Mouse (Mus musculus): ENCODE measurements around the gene Cd300lg. TPM values are rescaled to one million over a fixed set of nuclear protein-coding genes. Genes with fewer than 3 reads are reported as not detected.
A peak's percentile ranks its signal among the peaks of the same experiment; 100 is the strongest.

Cd300lg gene
- polyA plus RNA-seq, 1 experiment from 2014 or later: 0.49 TPM

DNA sequence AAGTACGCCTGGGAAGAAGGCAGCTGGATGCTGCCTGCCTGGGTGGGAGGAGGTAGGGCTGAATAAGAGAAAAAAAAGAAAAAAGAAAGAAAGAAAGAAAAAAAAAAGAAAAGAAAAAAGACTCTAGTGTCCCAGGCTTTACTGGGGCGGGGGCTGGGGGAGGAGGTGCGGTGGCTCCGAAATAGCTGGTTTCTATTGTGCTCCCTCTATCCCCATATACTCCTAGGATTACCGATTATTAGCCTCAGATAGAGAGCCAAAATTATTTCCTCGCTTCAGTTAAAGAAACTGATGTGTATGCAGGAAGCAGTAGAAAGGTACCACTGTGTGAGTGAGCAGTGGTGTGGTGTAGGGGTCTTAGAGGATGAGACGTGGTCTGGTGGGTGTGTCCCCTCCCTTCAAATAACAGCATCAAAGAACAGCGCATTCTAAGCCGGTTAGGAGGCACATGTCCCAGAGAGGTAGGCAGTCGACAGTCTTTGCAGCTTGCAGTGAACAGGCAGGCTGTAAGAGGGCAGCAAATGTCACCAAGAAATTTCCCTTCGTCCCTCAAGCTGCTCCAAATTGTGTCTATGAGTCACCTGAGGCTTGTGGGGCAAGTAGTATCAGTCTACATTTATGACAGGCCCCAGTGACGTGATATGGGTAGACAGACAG is 13.8 kb upstream of the Cd300lg start:
- peak overlapping the region; percentile 70 for H3K4me3 ChIP-seq
- no peaks in the 10 kb centered on the region for H3K9me3 ChIP-seq
- ATAC-seq (ENCODE audit: low FRiP score, low read depth): peak; percentile 42
- H3K4me2 ChIP-seq (replicated peaks): peak overlapping the region; percentile 83
- H3K9ac ChIP-seq: 0 out of 2 replicates have a peak overlapping the region, but pooled peaks have one; percentile 3
- H3K4me1 ChIP-seq: peaks cover 49% of the 10 kb centered on the region
- WGBS: 3% methylated on average over 12 of the region's 12 CpGs
- peaks cover 8% of the 10 kb centered on the region for H3K36me3 ChIP-seq
- peak overlapping the region; percentile 87 for H3K27ac ChIP-seq
- H3K27me3 ChIP-seq (replicated peaks): 0 out of 2 replicates have a peak, but pooled peaks cover 4% of the 10 kb centered on the region

DNA sequence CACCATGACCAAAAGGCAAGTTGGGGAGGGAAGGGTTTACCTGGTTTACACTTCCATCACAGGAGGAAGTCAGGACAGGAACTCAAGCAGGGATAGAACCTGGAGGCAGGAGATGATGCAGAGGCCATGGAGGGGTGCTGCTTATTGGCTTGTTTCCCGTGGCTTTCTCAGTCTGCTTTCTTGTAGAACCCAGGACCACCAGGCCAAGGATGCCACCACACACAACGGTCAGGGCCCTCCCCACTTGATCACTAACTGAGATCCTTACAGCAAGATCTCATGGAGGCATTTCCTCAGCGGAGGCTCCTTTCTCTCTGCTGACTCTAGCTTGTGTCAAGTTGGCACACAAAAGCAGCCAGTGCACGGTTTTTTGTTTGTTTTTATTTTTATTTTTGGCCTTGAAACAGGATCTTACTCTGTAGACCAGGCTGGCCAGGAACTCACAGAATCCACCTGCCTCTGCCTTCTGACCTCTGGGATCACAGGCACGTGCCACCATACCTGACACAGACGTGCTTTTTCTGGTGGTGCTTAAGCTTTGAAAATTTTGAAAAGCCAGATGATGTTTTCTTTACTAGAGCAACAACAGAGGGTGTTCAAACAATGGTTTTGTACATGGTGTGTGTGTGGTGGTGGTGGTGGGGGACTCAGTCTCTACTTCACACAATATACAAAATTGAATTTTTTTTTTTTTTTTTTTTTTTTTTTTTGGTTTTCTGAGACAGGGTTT is 13.1 kb upstream of the Cd300lg start, which contains the start of gene Mpp3:
Mpp3 (minus strand) TSS at position 375 of the 730 bp plus-strand sequence.
- no peaks in the 10 kb centered on the region for H3K9me3 ChIP-seq
- H3K4me3 ChIP-seq: peak within 1 kb of the TSS; percentile 70
- H3K36me3 ChIP-seq: peaks cover 5% of the 10 kb centered on the region; the same call in 1 of the 2 replicates
- 0 out of 2 replicates have a peak, but pooled peaks cover 4% of the 10 kb centered on the region for H3K27me3 ChIP-seq (replicated peaks)
- peaks cover 48% of the 10 kb centered on the region for H3K4me1 ChIP-seq
- H3K9ac ChIP-seq: 0 out of 2 replicates have a peak within 1 kb of the TSS, but pooled peaks have one; percentile 3
- ATAC-seq (ENCODE audit: low FRiP score, low read depth): no peak
- H3K4me2 ChIP-seq (replicated peaks): peak within 1 kb of the TSS; percentile 83
- WGBS: 73% methylated on average over 6 of the region's 6 CpGs
- peak within 1 kb of the TSS; percentile 87 for H3K27ac ChIP-seq

DNA sequence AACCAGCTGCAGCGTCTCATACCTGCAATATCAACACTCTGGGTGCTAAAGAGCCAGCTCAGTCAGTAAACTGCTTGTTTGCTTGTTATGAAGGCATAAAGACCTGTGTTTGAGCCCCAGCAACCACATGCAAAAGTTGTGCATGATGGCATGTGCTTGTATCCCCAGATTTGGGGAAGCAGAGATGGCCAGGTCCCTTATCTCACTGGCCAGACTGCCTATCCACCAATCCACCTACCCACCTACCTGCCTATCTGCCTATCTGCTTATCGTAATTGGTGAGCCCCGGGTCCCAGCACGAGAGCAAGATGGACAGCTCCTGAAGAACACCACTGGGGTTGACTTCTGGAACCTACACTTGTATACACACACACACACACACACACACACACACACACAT is 12.0 kb upstream of the Cd300lg start:
- no peaks in the 10 kb centered on the region for H3K36me3 ChIP-seq
- no peaks in the 10 kb centered on the region for H3K9me3 ChIP-seq
- no peaks in the 10 kb centered on the region for H3K27me3 ChIP-seq (replicated peaks)
- peaks cover 37% of the 10 kb centered on the region for H3K4me1 ChIP-seq
- H3K9ac ChIP-seq: no peak overlapping the region
- H3K4me3 ChIP-seq: no peak overlapping the region
- WGBS: 86% methylated on average over 4 of the region's 4 CpGs
- no peak overlapping the region for H3K4me2 ChIP-seq (replicated peaks)
- no peak overlapping the region for H3K27ac ChIP-seq
- no peak for ATAC-seq (ENCODE audit: low FRiP score, low read depth)

DNA sequence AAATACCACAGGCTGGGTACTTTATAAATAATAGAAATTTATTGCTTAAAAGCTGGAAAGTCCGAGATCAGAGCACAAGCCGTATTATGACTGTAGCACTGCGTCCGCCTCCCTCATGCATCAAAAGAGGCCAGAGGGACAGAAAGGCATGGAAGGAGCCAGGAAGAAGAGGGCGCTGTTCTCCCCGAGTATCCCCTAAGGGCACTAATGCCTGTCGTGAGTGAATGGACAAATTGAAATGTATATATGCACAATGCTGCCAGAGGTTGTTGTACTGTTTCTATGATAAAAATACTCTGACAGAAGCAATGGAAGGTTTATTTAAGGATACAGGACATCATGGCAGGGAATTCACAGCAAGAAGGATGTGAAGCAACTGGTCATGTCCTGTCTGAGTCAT is 11.3 kb upstream of the Cd300lg start:
- no peaks in the 10 kb centered on the region for H3K36me3 ChIP-seq
- no peak overlapping the region for H3K4me3 ChIP-seq
- H3K9me3 ChIP-seq: no peaks in the 10 kb centered on the region
- no peak overlapping the region for H3K4me2 ChIP-seq (replicated peaks)
- 26% methylated on average over 7 of the region's 7 CpGs for WGBS
- no peaks in the 10 kb centered on the region for H3K27me3 ChIP-seq (replicated peaks)
- H3K9ac ChIP-seq: no peak overlapping the region
- no peak for ATAC-seq (ENCODE audit: low FRiP score, low read depth)
- H3K4me1 ChIP-seq: peaks cover 31% of the 10 kb centered on the region
- H3K27ac ChIP-seq: no peak overlapping the region

DNA sequence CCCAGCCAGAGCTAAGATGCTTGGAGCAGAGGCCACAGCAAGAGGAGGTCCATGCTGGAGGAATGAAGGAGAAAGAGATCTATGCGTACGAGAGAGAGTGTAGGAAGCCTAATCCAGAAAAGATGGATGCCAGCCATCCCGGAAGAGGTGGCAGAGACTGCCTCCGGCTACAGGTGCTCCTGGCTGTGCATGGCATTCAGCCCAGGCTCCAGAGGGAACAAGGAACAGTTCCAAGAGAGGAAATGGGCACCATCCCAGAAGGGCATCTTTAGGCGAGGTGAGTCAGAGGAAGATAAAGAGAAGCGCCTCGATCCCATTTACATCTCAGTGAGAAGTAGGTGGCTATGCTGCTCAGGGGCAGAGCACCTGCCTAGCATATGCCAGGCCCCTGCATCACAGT is 10.2 kb upstream of the Cd300lg start:
- no peak overlapping the region for H3K27ac ChIP-seq
- 84% methylated on average over 7 of the region's 7 CpGs for WGBS
- no peaks in the 10 kb centered on the region for H3K9me3 ChIP-seq
- H3K9ac ChIP-seq: no peak overlapping the region
- no peak overlapping the region for H3K4me2 ChIP-seq (replicated peaks)
- no peak overlapping the region for H3K4me3 ChIP-seq
- peaks cover 19% of the 10 kb centered on the region for H3K4me1 ChIP-seq
- H3K36me3 ChIP-seq: no peaks in the 10 kb centered on the region
- no peak for ATAC-seq (ENCODE audit: low FRiP score, low read depth)
- H3K27me3 ChIP-seq (replicated peaks): no peaks in the 10 kb centered on the region

DNA sequence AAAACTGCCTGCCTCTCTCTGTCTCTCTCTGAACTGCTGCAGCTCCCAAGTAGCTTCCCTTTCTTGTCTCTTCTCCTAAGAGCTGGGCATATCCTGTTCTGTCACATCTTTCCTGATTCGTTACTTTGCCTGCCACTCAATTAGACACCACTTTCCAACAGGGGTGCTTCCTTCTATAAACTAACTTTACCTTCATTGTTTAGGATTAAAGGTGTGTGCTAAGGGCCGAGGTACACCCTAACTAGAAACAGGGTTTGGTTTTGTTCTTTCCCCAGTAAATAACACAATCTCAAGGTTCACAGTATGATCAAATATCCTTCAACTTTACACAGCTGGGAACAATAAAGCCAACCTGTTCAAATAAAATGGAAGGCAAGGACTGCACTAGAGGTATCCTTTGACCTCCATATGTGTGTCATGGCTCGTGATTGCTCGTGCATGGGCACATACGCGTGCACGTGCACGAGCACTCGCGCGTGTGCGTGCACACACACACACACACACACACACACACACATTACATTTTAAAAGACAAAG is 8.2 kb upstream of the Cd300lg start:
- Histone ChIP-seq H3K4me3 (no peak overlapping the region), H3K4me2 (replicated peaks) (no peak overlapping the region), H3K9ac (no peak overlapping the region), H3K4me1 (peaks cover 7% of the 10 kb centered on the region), H3K27ac (no peak overlapping the region), H3K27me3 (replicated peaks) (no peaks in the 10 kb centered on the region), H3K9me3 (no peaks in the 10 kb centered on the region), H3K36me3 (no peaks in the 10 kb centered on the region)
- WGBS: 92% methylated on average over 12 of the region's 12 CpGs
- ATAC-seq (ENCODE audit: low FRiP score, low read depth): no peak

DNA sequence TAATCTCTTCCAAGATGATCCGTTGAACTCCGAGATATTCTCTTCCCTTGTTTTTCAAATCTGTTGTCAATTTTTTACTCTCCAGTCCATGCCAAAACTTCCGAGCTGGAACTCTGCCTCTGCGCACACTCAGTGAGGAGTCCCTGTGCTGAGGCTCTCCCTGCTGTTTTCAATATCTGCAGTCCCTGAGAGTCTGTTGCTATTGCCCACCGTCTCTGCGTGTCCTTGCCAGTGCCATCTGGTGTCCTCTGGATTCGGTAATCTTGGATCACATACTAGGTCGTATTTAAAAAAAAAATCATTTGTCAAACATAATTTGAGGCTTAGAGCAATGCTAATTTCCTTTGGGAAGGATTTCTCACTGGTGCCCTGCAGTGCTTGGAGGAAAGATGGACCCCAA is 6.4 kb upstream of the Cd300lg start:
- Histone ChIP-seq H3K27ac (no peak overlapping the region), H3K36me3 (no peaks in the 10 kb centered on the region), H3K9me3 (no peaks in the 10 kb centered on the region), H3K9ac (no peak overlapping the region), H3K27me3 (replicated peaks) (no peaks in the 10 kb centered on the region), H3K4me2 (replicated peaks) (no peak overlapping the region), H3K4me3 (no peak overlapping the region), H3K4me1 (peaks cover 5% of the 10 kb centered on the region; the same call in 1 of the 2 replicates)
- no peak for ATAC-seq (ENCODE audit: low FRiP score, low read depth)
- 70% methylated on average over 8 of the region's 8 CpGs for WGBS

DNA sequence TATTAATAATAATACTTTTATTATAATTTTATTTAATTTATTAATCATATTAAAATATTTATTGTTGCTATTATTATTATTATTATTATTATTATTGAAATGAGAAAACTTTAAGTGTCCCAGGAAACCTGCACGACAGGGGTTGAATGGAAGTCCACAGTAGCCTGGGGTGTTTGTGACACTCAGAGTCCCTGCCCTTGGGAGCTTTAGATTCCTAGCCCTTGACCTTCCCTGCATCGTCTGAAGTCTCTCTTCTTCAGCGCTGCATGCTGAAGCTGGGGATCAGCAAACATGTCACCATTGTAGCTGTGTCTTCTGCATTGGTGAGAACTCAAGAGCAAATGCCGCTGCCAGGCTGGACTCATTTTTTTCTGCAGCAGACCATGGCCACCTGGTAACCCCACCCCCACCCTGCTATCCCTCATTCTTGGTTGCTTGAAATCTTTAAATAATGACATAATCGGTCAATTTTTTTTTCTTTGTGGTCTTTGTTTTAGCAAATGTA is 5.8 kb upstream of the Cd300lg start:
- Histone ChIP-seq H3K9me3 (no peaks in the 10 kb centered on the region), H3K4me2 (replicated peaks) (no peak overlapping the region), H3K27me3 (replicated peaks) (no peaks in the 10 kb centered on the region), H3K27ac (no peak overlapping the region), H3K4me1 (peaks cover under 1% of the 10 kb centered on the region; the same call in 1 of the 2 replicates), H3K4me3 (no peak overlapping the region), H3K9ac (no peak overlapping the region), H3K36me3 (no peaks in the 10 kb centered on the region)
- 72% methylated on average over 5 of the region's 5 CpGs for WGBS
- ATAC-seq (ENCODE audit: low FRiP score, low read depth): no peak

DNA sequence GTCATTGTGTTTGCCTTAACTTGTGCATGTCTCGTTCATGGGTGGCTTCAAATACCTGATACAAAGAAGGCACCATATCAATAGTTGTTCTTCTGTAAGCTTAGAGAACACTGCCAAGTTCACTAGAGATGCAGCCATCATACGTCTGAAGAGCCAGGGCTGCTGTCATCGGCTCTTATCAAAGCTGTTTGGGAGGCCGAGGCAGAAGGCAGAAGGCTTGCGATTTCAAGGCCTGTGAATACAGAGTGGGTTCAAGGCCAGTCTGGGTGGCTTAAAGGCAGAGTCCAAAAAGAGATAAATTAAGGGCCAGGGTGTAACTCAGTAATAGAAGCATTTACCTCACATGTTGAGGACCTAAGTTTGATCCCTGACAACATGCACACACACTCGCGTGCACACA is 5.0 kb upstream of the Cd300lg start:
- Histone ChIP-seq H3K9ac (no peak overlapping the region), H3K4me1 (no peaks in the 10 kb centered on the region), H3K4me3 (no peak overlapping the region), H3K27ac (no peak overlapping the region), H3K4me2 (replicated peaks) (no peak overlapping the region), H3K27me3 (replicated peaks) (no peaks in the 10 kb centered on the region), H3K9me3 (no peaks in the 10 kb centered on the region), H3K36me3 (no peaks in the 10 kb centered on the region)
- WGBS: 83% methylated on average over 7 of the region's 7 CpGs
- no peak for ATAC-seq (ENCODE audit: low FRiP score, low read depth)

DNA sequence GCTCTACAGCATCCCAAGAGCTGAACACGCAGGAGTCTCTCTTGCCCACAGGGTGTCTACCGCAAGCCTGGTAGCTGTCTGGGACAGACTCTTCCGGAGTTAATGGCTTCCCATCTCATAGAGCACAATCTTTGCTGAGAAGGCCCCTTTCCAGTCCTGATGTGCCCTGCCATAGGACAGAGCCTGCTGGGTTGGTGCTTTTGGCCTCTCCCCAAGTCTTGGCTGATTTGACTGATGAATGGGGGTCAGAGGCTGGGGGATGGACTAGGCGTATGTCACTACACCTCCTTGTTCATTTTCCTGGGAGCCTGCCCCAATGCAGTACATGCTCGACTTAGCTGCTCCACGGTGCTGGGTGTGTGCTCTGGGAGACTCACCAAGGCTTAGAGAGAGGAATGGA is 3.5 kb upstream of the Cd300lg start:
- H3K27me3 ChIP-seq (replicated peaks): no peaks in the 10 kb centered on the region
- 84% methylated on average over 6 of the region's 6 CpGs for whole genome bisulfite sequencing
- no peaks in the 10 kb centered on the region for H3K9me3 ChIP-seq
- ATAC-seq (ENCODE audit: low FRiP score, low read depth): no peak
- no peak overlapping the region for H3K4me2 ChIP-seq (replicated peaks)
- H3K4me3 ChIP-seq: no peak overlapping the region
- H3K36me3 ChIP-seq: no peaks in the 10 kb centered on the region
- no peaks in the 10 kb centered on the region for H3K4me1 ChIP-seq
- H3K9ac ChIP-seq: no peak overlapping the region
- H3K27ac ChIP-seq: no peak overlapping the region

DNA sequence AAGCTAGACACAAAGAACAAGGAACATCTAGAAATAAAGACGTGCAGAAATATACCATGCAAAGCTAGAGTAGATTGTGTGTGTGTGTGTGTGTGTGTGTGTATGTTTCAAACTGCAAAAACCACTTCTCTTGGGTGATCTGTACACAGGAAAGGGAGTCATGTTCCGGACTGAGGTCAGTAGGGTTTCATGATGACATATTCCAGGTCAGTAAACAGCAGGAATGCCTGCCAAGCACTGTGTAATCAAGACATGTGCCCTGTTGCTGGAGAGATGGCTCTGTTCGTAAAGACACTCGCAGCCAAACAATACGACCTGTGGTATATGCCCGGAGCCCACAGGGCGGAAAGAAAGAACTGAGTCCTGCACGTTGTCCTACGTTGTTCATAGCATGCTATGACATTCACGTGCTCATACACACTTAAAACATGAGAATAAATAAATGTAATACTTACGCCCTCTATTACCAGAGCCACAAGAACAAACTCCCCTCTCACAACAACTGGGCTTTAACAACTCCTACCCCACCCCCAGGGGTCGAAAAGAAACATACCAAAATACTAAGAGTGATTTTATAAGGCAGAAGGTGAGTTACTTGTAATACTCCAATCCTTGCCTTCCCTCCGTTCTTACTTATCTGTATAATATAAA is 1.7 kb upstream of the Cd300lg start:
- H3K27ac ChIP-seq: no peak overlapping the region
- H3K27me3 ChIP-seq (replicated peaks): no peaks in the 10 kb centered on the region
- no peaks in the 10 kb centered on the region for H3K4me1 ChIP-seq
- ATAC-seq (ENCODE audit: low FRiP score, low read depth): no peak
- no peak overlapping the region for H3K4me2 ChIP-seq (replicated peaks)
- H3K4me3 ChIP-seq: no peak overlapping the region
- 50% methylated on average over 13 of the region's 13 CpGs for WGBS
- 0 out of 2 replicates have a peak, but pooled peaks cover under 1% of the 10 kb centered on the region for H3K9me3 ChIP-seq
- no peaks in the 10 kb centered on the region for H3K36me3 ChIP-seq
- no peak overlapping the region for H3K9ac ChIP-seq

DNA sequence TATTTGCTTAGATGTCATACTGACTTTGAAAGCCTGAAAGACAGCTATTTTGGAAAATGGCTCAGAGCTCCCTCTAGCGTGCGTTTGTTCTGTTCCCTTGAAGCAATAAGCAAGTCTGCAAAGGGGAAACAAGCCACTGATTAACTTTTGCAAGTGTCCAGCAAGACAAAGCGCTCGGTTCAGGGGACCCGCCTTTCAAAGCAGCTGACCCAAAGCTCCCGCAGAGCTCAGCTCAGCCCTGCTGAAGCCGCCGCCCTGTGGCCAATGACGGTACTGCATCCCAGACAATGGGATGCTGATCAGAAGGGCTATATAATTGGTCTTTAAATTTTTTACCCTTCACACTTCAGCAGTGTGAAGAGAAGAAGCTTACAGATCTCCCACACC is 1.2 kb upstream of the Cd300lg start:
- Histone ChIP-seq H3K4me2 (replicated peaks) (no peak overlapping the region), H3K27ac (no peak overlapping the region), H3K27me3 (replicated peaks) (no peaks in the 10 kb centered on the region), H3K36me3 (no peaks in the 10 kb centered on the region), H3K4me1 (no peaks in the 10 kb centered on the region), H3K9ac (no peak overlapping the region), H3K9me3 (peaks cover 6% of the 10 kb centered on the region), H3K4me3 (no peak overlapping the region)
- under 1% methylated on average over 9 of the region's 9 CpGs for WGBS
- ATAC-seq (ENCODE audit: low FRiP score, low read depth): peak; percentile 84
